In genomic region chrX:99391628-99392027, GRCm38 (mm10) we compare ENCODE assay signal across 16 mouse cellular contexts.
DNase-seq lines count a peak whose midpoint lies in the region; ATAC-seq lines count a peak whose summit lies in the region.
"Had no signal": no experiment of that assay in that cellular context is flagged by ENCODE, and none has a peak within 500 bp of the region (broad histone marks: within the 10 kb centered on the region; RNA-seq: fewer than 3 reads in every experiment).

No protein-coding gene starts in this region.

- no peaks in the 10 kb centered on the region for H3K36me3 ChIP-seq in forebrain, embryonic 14.5 days (ENCODE audit: control insufficient read depth, insufficient read depth, low read length)
- no peaks in the 10 kb centered on the region for H3K36me3 ChIP-seq in forebrain, embryonic 12.5 days (replicated peaks)
- no peaks in the 10 kb centered on the region for H3K36me3 ChIP-seq in embryonic facial prominence, embryonic 13.5 days
- H3K36me3 ChIP-seq in limb, embryonic 10.5 days = no peaks in the 10 kb centered on the region
- H3K36me3 ChIP-seq: midbrain, embryonic 13.5 days; stomach, embryonic 15.5 days had no signal

- no peaks in the 10 kb centered on the region for H3K9me3 ChIP-seq in forebrain, embryonic 14.5 days (replicated peaks; ENCODE audit: control insufficient read depth, low read length)
- H3K9me3 ChIP-seq in forebrain, embryonic 12.5 days = no peaks in the 10 kb centered on the region
- no peaks in the 10 kb centered on the region for H3K9me3 ChIP-seq in embryonic facial prominence, embryonic 13.5 days
- no peaks in the 10 kb centered on the region for H3K9me3 ChIP-seq in limb, embryonic 10.5 days (replicated peaks)
- H3K9me3 ChIP-seq: midbrain, embryonic 13.5 days; stomach, embryonic 15.5 days had no signal

- WGBS in forebrain, embryonic 14.5 days = 60% methylated on average over 6 of the region's 6 CpGs
- WGBS in forebrain, embryonic 12.5 days = 52% methylated on average over 6 of the region's 6 CpGs
- 49% methylated on average over 6 of the region's 6 CpGs for WGBS in embryonic facial prominence, embryonic 13.5 days
- 70% methylated on average over 6 of the region's 6 CpGs for whole genome bisulfite sequencing in limb, embryonic 10.5 days

- H3K4me3 ChIP-seq in forebrain, embryonic 14.5 days (ENCODE audit: low read depth, low read length) = no peak overlapping the region
- H3K4me3 ChIP-seq in forebrain, embryonic 12.5 days (replicated peaks) = no peak overlapping the region
- no peak overlapping the region for H3K4me3 ChIP-seq in embryonic facial prominence, embryonic 13.5 days
- no peak overlapping the region for H3K4me3 ChIP-seq in limb, embryonic 10.5 days
- H3K4me3 ChIP-seq: midbrain, embryonic 13.5 days; stomach, embryonic 15.5 days had no signal

- H3K4me1 ChIP-seq in forebrain, embryonic 14.5 days (ENCODE audit: control insufficient read depth, insufficient read depth, low read length) = no peaks in the 10 kb centered on the region
- no peaks in the 10 kb centered on the region; the same call in 1 of the 2 replicates for H3K4me1 ChIP-seq in forebrain, embryonic 12.5 days
- peaks cover 40% of the 10 kb centered on the region for H3K4me1 ChIP-seq in embryonic facial prominence, embryonic 13.5 days
- peaks cover 50% of the 10 kb centered on the region for H3K4me1 ChIP-seq in limb, embryonic 10.5 days
- H3K4me1 ChIP-seq: midbrain, embryonic 13.5 days had no signal

- H3K27me3 ChIP-seq in forebrain, embryonic 14.5 days (replicated peaks; ENCODE audit: control insufficient read depth, insufficient read depth, low read length) = no peaks in the 10 kb centered on the region
- peaks cover 83% of the 10 kb centered on the region for H3K27me3 ChIP-seq in forebrain, embryonic 12.5 days
- H3K27me3 ChIP-seq in embryonic facial prominence, embryonic 13.5 days = peaks cover 65% of the 10 kb centered on the region
- H3K27me3 ChIP-seq in limb, embryonic 10.5 days (ENCODE audit: low read depth, poor library complexity, severe bottlenecking) = peaks cover 100% of the 10 kb centered on the region

- H3K4me2 ChIP-seq in forebrain, embryonic 14.5 days (ENCODE audit: low read length) = no peak overlapping the region
- H3K4me2 ChIP-seq in forebrain, embryonic 12.5 days = no peak overlapping the region
- no peak overlapping the region for H3K4me2 ChIP-seq in embryonic facial prominence, embryonic 13.5 days
- H3K4me2 ChIP-seq: midbrain, embryonic 13.5 days; stomach, embryonic 15.5 days had no signal

- no peak overlapping the region for H3K27ac ChIP-seq in forebrain, embryonic 14.5 days (ENCODE audit: low read depth, low read length)
- H3K27ac ChIP-seq in forebrain, embryonic 12.5 days = no peak overlapping the region
- peak overlapping the region; percentile 78 for H3K27ac ChIP-seq in embryonic facial prominence, embryonic 13.5 days
- peak overlapping the region; percentile 90 for H3K27ac ChIP-seq in limb, embryonic 10.5 days
- H3K27ac ChIP-seq: midbrain, embryonic 13.5 days; stomach, embryonic 15.5 days had no signal

- H3K9ac ChIP-seq in forebrain, embryonic 14.5 days (ENCODE audit: low read length) = no peak overlapping the region
- no peak overlapping the region for H3K9ac ChIP-seq in forebrain, embryonic 12.5 days
- no peak overlapping the region for H3K9ac ChIP-seq in embryonic facial prominence, embryonic 13.5 days
- H3K9ac ChIP-seq: midbrain, embryonic 13.5 days; stomach, embryonic 15.5 days had no signal

- DNase-seq in forebrain, embryonic 14.5 days (ENCODE audit: low spot score) = no peak
- peak; percentile 61 for DNase-seq in kidney, adult 9 months
- no peak for DNase-seq in limb, embryonic 10.5 days (ENCODE audit: low spot score)
- no peak for DNase-seq in heart, adult 9 months (ENCODE audit: low spot score in 2 of 2)
- DNase-seq in heart, adult 18-20 months = no peak
- no peak for DNase-seq in adipocyte (ENCODE audit: low spot score)
- DNase-seq: adrenal gland, adult 2 months; cerebellum, postnatal 10 days; heart, postnatal 14 days; left cerebral cortex, postnatal 4 days; lung, postnatal 4 days; thymus, postnatal 36 days had no signal

- ATAC-seq in forebrain, embryonic 14.5 days = 0 out of 2 replicates have a peak, but pooled peaks have one; percentile 40
- no peak for ATAC-seq in forebrain, embryonic 12.5 days (ENCODE audit: low FRiP score)
- ATAC-seq in embryonic facial prominence, embryonic 13.5 days (ENCODE audit: insufficient number of reproducible peaks, insufficient read depth, low FRiP score, low TSS enrichment, low read depth) = no peak
- ATAC-seq: midbrain, embryonic 13.5 days had no signal

Comparison
In these comparisons a context has a peak if more than half of its experiments do, and no peak if none do; other contexts are left out.
1. H3K27ac ChIP-seq: peak in embryonic facial prominence, embryonic 13.5 days (single experiment) and limb, embryonic 10.5 days (single experiment); none in forebrain, embryonic 14.5 days (single experiment) and forebrain, embryonic 12.5 days (single experiment).